Mouse (Mus musculus) olfactory bulb, adult 2 months (tissue): ENCODE results near the gene Pole4.

ENCODE experiments used
- CTCF ChIP-seq: fragments of 200-500 bp; IDR thresholded peaks from 2 replicates; pipeline ENCODE4 v1.5.1; 2012; ENCODE audit warnings: low read depth, mild to moderate bottlenecking, low read length, moderate library complexity; ENCODE audit not compliant: insufficient read depth
- POLR2A ChIP-seq: fragments of 200-500 bp; IDR thresholded peaks from 2 replicates; pipeline ENCODE4 v1.6.1; 2012; ENCODE audit warnings: mild to moderate bottlenecking, low read depth, low read length, moderate library complexity; ENCODE audit not compliant: insufficient read depth

DNA sequence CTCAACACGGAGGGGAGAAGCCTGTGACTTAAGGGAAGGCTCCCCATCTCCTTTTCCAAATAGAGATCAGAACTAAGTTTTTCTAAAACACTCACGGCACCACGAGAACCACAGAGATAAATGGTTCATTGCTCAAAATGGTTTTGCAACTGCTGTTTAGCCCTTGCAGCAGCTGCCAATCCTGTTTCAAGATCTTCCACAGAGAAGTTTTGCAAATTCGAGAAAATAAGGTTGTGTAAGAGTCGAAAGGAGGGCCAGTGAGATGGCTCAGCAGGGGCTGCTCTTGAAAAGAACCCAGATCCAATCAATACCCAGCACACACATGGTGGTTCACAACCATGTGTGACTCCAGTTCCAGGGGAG is 36.3 kb upstream of the Pole4 start:
- TF ChIP-seq CTCF (no peak), POLR2A (no peak)
